Mouse (Mus musculus) testis, adult 2 months (tissue): ENCODE measurements around the gene Kat8.

Experiments
- CTCF ChIP-seq: fragments of 200-500 bp; IDR thresholded peaks from 2 replicates; pipeline ENCODE4 v1.5.1; 2012; ENCODE audit warnings: low read depth, mild to moderate bottlenecking, inconsistent platforms, low read length, moderate library complexity; ENCODE audit not compliant: control insufficient read depth, insufficient read depth, insufficient replicate concordance
- POLR2A ChIP-seq: fragments of 200-500 bp; IDR thresholded peaks from 2 replicates; pipeline ENCODE4 v1.6.1; 2012; ENCODE audit warnings: low read depth, mild to moderate bottlenecking, inconsistent platforms, low read length, moderate library complexity; ENCODE audit not compliant: control insufficient read depth

DNA sequence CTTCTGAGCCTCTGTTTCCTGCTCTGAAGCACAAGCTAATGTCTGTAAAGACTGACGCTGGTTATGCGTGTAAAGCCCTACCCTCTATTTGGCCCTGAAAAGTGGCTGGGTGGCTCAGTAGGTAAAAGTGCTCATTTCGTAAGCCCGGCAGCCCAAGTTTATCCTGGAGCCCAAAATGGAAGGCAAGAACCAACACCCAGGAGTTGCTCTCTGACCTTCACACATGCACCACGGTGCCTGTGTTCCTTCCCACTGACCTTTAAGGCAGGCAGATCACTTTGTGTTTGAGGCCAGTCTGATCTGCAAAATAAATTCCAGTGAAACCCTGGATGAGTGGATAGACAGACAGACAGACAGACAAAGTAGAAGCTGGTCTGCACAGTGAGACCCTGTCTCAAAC is 11.4 kb downstream of the Kat8 start:
- TF ChIP-seq POLR2A (no peak), CTCF (no peak)
